Mouse (Mus musculus) hindbrain, embryonic 13.5 days (tissue): ENCODE results near the gene Esx1. TPM values are rescaled to one million over a fixed set of nuclear protein-coding genes. Genes with fewer than 3 reads are reported as not detected.

Experiments
- ATAC-seq: fragments of 200-750 bp; cut with Nextera tagmentation; 2 replicates; pipeline ENCODE4 v1.8.0; 2017; ENCODE audit warnings: moderate TSS enrichment; ENCODE audit not compliant: low FRiP score
- H3K27ac ChIP-seq: fragments of 300-500 bp; sonication (generic); 2 replicates; pipeline ENCODE4 v1.5.1; 2015; ENCODE audit warnings: inconsistent platforms, mild to moderate bottlenecking, moderate library complexity
- H3K27me3 ChIP-seq: fragments of 300-500 bp; sonication (generic); 2 replicates; pipeline ENCODE4 v1.6.1; 2015; ENCODE audit warnings: mild to moderate bottlenecking, inconsistent platforms
- H3K36me3 ChIP-seq: fragments of 300-500 bp; sonication (generic); 2 replicates; pipeline ENCODE4 v1.6.1; 2015; ENCODE audit warnings: mild to moderate bottlenecking, inconsistent platforms
- H3K4me1 ChIP-seq: fragments of 300-500 bp; sonication (generic); replicated peaks from 2 replicates; pipeline ENCODE4 v1.6.1; 2015; ENCODE audit warnings: inconsistent platforms
- H3K4me2 ChIP-seq: fragments of 300-500 bp; sonication (generic); 2 replicates; pipeline ENCODE4 v1.6.1; 2015; ENCODE audit warnings: inconsistent platforms, mild to moderate bottlenecking, moderate library complexity
- H3K4me3 ChIP-seq: fragments of 300-500 bp; sonication (generic); 2 replicates; pipeline ENCODE4 v1.5.1; 2015; ENCODE audit warnings: mild to moderate bottlenecking, inconsistent platforms
- H3K9ac ChIP-seq: fragments of 300-500 bp; sonication (generic); 2 replicates; pipeline ENCODE4 v1.6.1; 2015; ENCODE audit warnings: mild to moderate bottlenecking, inconsistent platforms
- H3K9me3 ChIP-seq: fragments of 300-500 bp; sonication (generic); 2 replicates; pipeline ENCODE4 v1.6.1; 2016; ENCODE audit warnings: inconsistent platforms
- WGBS: fragments of 180-500 bp; shearing (Covaris S2); methylation state at CpG from one replicate; pipeline ENCODE4 v1.1.7; 2015; 5-methylcytosine and 5-hydroxymethylcytosine counted together
- polyA plus RNA-seq: library from polyadenylated mRNA; unstranded; fragments of >200 nt; fragmentation: Nextera tagmentation; extraction: Ambion mirVana; gene quantifications from 2 replicates; pipeline ENCODE4 v1.2.1, GENCODE M21; 2015

The Esx1 gene
- polyA plus RNA-seq = not detected in 2 replicates

DNA sequence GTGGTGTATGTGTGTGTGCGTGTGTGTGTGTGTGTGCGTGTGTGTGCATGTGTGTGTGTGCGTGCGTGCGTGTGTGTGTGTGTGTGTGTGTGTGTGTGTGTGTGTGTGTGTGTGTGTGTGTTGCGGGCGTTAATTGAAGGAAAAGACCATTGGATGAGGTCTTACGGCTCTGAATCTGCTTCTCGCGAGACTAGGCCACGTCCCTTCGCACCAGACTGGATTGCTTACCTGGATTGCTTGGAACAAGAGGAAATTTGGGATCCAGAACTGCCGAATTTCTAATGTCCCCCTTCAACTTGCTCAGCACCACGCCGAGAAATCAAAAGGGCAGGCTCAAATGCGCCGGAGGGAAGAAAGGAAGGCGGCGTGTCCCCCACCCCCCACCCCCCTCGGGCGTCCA lies at the start of gene Esx1:
Gene Esx1, minus strand, starts transcription at position 366 of the 400 bp plus-strand sequence.
- H3K4me3 ChIP-seq = no peak within 1 kb of the TSS
- no peaks in the 10 kb centered on the region for H3K4me1 ChIP-seq
- H3K27ac ChIP-seq = no peak within 1 kb of the TSS
- peaks cover 86% of the 10 kb centered on the region for H3K27me3 ChIP-seq
- H3K4me2 ChIP-seq = no peak within 1 kb of the TSS
- WGBS = 20% methylated on average over 15 of the region's 21 CpGs
- ATAC-seq = no peak
- no peaks in the 10 kb centered on the region for H3K36me3 ChIP-seq
- no peak within 1 kb of the TSS for H3K9ac ChIP-seq
- H3K9me3 ChIP-seq = no peaks in the 10 kb centered on the region

DNA sequence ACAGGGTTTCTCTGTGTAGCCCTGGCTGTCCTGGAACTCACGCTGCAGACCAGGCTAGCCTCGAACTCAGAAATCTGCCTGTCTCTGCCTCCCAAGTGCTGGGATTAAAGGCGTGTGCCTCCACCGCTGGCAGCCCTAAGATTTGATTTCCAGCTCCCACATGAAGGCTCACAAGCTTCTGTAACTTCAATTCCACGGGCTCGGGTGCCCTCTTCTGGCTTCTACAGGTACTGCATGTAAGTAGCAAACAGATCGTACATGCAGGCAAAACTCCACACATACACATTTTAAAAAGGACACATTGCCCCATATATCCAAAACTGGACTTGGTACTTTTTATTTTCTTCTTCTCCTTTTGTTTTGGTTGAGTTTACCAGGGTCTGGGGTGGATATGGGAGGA lies 48.1 kb upstream of the Esx1 start:
- 40% methylated on average over 7 of the region's 7 CpGs for WGBS

DNA sequence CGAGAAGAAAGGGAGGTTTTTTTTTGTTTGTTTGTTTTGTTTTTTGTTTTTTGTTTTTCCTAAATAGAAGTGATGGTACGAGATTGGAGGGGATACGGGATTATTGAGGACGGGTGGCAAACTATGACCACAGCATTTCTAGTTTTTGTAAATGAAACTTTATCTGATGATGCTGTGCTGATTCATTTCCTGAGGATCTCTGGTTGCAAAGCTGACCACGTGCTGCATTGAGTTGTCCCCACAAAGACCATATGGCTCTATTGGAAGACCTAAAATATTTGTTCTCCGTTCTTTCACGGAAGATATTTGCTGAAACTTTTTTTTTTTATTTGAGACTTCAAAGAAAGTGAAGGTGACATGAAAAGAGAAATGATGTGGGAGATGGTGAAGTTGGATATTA lies 45.8 kb upstream of the Esx1 start:
- WGBS = 83% methylated on average over 7 of the region's 7 CpGs
- no peak overlapping the region for H3K4me3 ChIP-seq
- ATAC-seq = no peak

More for the DNA sequence above, 48.1 kb upstream of the Esx1 start:
- Histone ChIP-seq H3K9me3 (no peaks in the 10 kb centered on the region), H3K27me3 (0 out of 2 replicates have a peak, but pooled peaks cover 3% of the 10 kb centered on the region), H3K9ac (no peak overlapping the region), H3K4me3 (no peak overlapping the region), H3K36me3 (no peaks in the 10 kb centered on the region), H3K27ac (no peak overlapping the region), H3K4me2 (no peak overlapping the region), H3K4me1 (no peaks in the 10 kb centered on the region)
- ATAC-seq = no peak

DNA sequence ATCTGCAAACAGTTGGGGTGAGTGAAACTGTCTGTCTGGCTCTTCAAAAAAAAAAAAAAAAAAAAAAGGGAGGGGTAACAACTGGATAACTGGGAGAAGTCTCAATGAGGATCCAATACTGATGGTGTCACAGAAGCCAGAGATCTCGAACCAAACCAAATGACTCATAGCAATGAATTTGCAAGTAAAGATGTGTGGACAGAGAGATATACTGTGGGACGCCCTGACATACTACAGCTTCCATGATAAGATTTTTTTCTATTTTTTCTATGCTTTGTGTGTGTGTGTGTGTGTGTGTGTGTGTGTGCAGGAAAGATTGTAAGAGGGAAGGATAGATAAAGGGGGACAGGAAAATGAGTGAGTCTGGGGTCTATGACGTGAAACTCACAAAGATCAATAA lies 43.7 kb upstream of the Esx1 start:
- Histone ChIP-seq H3K36me3 (no peaks in the 10 kb centered on the region), H3K9me3 (no peaks in the 10 kb centered on the region), H3K9ac (no peak overlapping the region), H3K27ac (no peak overlapping the region), H3K4me2 (no peak overlapping the region), H3K27me3 (0 out of 2 replicates have a peak, but pooled peaks cover 3% of the 10 kb centered on the region), H3K4me1 (no peaks in the 10 kb centered on the region), H3K4me3 (no peak overlapping the region)
- ATAC-seq = no peak
- 87% methylated on average over 3 of the region's 3 CpGs for WGBS

More for the DNA sequence above, 45.8 kb upstream of the Esx1 start:
- Histone ChIP-seq H3K27me3 (0 out of 2 replicates have a peak, but pooled peaks cover 3% of the 10 kb centered on the region), H3K4me2 (no peak overlapping the region), H3K27ac (no peak overlapping the region), H3K9ac (no peak overlapping the region), H3K36me3 (no peaks in the 10 kb centered on the region), H3K9me3 (no peaks in the 10 kb centered on the region), H3K4me1 (no peaks in the 10 kb centered on the region)

DNA sequence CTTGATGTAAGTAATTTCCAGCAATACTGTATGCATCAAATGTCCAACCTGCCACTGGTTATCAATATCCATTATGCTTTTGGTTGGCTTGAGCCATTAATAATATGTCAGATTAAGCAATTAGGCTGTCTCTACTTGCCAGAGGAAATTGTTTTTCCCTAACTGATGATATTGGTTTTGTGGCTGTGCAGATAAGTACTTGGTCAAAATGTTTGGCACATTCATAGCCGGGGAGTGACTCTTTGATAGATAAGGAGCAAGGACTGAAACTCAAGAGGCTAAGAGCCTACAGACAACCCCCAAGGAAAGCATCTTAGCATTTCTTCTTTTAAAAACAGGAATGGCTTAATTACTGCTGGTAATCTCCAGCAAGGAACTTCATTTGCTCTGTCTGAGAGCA lies 40.8 kb upstream of the Esx1 start:
- H3K36me3 ChIP-seq = no peaks in the 10 kb centered on the region
- WGBS = 94% methylated on average over 1 of the region's 1 CpGs
- H3K4me3 ChIP-seq = no peak overlapping the region
- H3K9ac ChIP-seq = no peak overlapping the region
- H3K9me3 ChIP-seq = no peaks in the 10 kb centered on the region
- no peaks in the 10 kb centered on the region for H3K4me1 ChIP-seq
- H3K27me3 ChIP-seq = 0 out of 2 replicates have a peak, but pooled peaks cover 3% of the 10 kb centered on the region
- H3K27ac ChIP-seq = no peak overlapping the region
- H3K4me2 ChIP-seq = no peak overlapping the region
- no peak for ATAC-seq

DNA sequence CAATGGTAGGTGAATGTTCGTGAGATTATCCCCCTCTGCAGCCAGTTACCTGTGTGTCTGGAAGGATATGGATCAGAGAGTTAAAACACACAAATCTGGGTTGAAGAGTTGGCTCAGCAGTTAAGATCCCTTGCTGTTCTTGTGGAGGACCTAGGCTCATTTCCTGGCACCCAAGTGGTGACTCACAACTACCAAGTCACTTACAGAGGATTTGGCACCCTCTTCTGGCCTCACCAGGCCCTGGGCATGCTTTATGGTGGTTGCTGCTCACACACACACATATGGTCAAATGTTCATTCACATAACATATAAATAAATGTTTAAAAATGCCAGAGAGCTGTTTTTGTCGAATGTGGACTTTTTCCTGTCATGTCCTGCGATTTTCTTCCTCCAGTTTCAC lies 39.1 kb upstream of the Esx1 start:
- Histone ChIP-seq H3K4me1 (no peaks in the 10 kb centered on the region), H3K4me3 (no peak overlapping the region), H3K9me3 (no peaks in the 10 kb centered on the region), H3K4me2 (no peak overlapping the region), H3K9ac (no peak overlapping the region), H3K27me3 (0 out of 2 replicates have a peak, but pooled peaks cover 3% of the 10 kb centered on the region), H3K27ac (no peak overlapping the region), H3K36me3 (no peaks in the 10 kb centered on the region)
- ATAC-seq = no peak
- 79% methylated on average over 3 of the region's 3 CpGs for WGBS

DNA sequence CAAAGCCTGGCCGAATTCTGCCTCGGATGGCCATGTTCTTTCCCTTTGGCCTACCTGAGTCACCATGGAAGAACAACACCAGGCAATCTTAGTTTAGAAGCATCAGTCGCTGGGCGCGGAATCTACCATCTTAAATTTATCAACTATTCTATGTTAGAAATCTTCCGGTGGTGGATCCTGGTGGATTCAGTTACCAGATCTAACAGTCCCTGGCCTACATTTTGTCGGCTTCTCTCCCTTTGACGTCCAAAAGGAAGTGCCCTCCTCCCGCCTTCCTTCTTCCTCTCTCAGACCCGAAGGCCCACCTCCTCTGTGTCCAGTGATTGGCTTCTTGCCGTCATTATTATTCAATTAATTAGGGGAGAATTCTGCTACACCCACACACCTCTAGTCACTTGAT lies 27.2 kb upstream of the Esx1 start:
- Histone ChIP-seq H3K4me2 (no peak overlapping the region), H3K9ac (no peak overlapping the region), H3K9me3 (no peaks in the 10 kb centered on the region), H3K4me3 (no peak overlapping the region), H3K36me3 (no peaks in the 10 kb centered on the region), H3K4me1 (no peaks in the 10 kb centered on the region), H3K27me3 (no peaks in the 10 kb centered on the region), H3K27ac (no peak overlapping the region)
- no peak for ATAC-seq
- WGBS = 91% methylated on average over 11 of the region's 11 CpGs

DNA sequence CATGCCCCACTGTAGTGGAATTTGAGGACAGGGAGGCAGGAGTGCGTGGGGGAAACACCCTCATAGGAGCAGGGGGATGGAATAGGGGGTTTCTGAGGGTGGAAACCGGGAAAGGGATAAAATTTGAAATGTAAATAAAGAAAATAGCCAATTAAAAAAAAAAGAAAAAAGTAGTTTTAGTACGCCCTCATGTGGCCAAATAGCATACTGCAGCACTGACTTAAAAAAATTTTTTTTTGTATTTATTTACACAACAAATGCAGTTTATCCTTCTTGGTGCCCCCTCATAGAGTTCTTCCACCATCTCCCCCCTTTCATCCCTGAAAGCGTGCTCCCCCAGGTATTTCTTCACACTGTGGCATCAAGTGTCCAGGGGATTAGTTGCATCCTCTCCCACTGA lies 22.8 kb upstream of the Esx1 start:
- H3K36me3 ChIP-seq = no peaks in the 10 kb centered on the region
- H3K4me3 ChIP-seq = no peak overlapping the region
- no peaks in the 10 kb centered on the region for H3K9me3 ChIP-seq
- no peaks in the 10 kb centered on the region for H3K27me3 ChIP-seq
- 34% methylated on average over 4 of the region's 4 CpGs for WGBS
- H3K27ac ChIP-seq = no peak overlapping the region
- no peak for ATAC-seq
- no peak overlapping the region for H3K4me2 ChIP-seq
- no peaks in the 10 kb centered on the region for H3K4me1 ChIP-seq
- no peak overlapping the region for H3K9ac ChIP-seq

DNA sequence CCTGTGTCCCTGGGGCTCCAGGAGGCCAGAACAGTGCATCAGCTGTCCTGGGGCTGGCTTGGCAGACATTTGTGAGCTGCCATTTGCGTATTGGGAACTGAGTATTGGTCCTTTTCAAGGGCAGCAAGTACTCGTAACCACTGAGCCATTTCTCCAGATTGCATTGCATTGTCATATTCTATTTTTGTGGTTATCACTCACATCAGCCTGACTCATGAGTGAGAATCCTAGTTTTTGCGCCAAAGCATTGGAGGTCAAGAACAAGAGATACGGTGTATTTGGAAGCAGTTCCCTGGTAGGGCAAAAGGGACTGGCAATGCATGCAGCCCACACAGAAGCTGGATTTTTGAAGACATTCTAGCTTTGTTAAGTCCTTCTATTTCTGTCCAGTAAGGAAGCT lies 21.8 kb upstream of the Esx1 start:
- H3K9ac ChIP-seq = no peak overlapping the region
- H3K9me3 ChIP-seq = no peaks in the 10 kb centered on the region
- H3K4me2 ChIP-seq = no peak overlapping the region
- ATAC-seq = no peak
- WGBS = 84% methylated on average over 4 of the region's 4 CpGs
- H3K4me3 ChIP-seq = no peak overlapping the region
- H3K36me3 ChIP-seq = no peaks in the 10 kb centered on the region
- no peaks in the 10 kb centered on the region for H3K27me3 ChIP-seq
- no peaks in the 10 kb centered on the region for H3K4me1 ChIP-seq
- no peak overlapping the region for H3K27ac ChIP-seq

DNA sequence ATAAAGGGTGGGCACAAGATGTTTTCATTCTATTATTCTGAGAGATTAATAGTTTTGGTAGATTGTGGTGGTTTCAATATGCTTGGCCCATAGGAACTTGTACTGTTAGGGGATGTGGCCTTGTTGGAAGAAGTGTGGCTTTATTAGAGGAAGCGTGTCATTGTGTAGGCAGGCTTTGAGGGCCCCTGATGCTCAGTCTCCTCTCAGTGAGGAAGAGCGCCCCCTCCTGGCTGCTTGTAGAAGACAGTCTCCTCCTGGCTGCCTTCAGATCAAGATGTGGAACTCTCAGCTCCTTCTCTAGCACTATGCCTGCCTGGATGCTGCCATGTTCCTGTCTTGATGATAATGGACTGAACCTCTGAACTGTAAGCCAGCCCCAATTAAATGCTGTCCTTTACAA lies 20.7 kb upstream of the Esx1 start:
- H3K4me1 ChIP-seq = no peaks in the 10 kb centered on the region
- H3K9me3 ChIP-seq = no peaks in the 10 kb centered on the region
- H3K4me2 ChIP-seq = no peak overlapping the region
- no peak for ATAC-seq
- no peaks in the 10 kb centered on the region for H3K27me3 ChIP-seq
- H3K9ac ChIP-seq = no peak overlapping the region
- 32% methylated on average over 2 of the region's 2 CpGs for WGBS
- no peak overlapping the region for H3K27ac ChIP-seq
- no peaks in the 10 kb centered on the region for H3K36me3 ChIP-seq
- H3K4me3 ChIP-seq = no peak overlapping the region

DNA sequence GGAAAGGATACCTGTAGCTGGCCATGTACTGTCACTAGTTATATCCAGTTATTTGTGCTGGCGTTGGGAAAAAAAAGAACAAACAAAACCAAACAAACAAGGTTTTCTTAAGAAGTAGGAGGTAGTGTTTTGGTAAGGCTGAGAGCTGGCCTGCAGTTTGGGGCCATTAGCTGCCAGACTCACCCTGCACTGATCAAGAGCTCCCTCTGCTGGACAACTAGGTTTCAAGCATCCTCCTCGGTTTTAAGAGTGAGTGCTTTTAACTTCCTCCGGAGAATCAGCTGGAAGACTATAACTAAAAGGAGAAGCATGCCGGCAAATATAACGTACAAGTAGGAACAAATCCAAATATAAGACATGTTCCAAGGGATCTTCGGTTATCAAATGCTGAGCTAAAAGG lies 19.8 kb upstream of the Esx1 start:
- Histone ChIP-seq H3K9ac (no peak overlapping the region), H3K4me1 (no peaks in the 10 kb centered on the region), H3K4me2 (no peak overlapping the region), H3K4me3 (no peak overlapping the region), H3K27me3 (no peaks in the 10 kb centered on the region), H3K27ac (no peak overlapping the region), H3K9me3 (no peaks in the 10 kb centered on the region), H3K36me3 (no peaks in the 10 kb centered on the region)
- ATAC-seq = no peak
- 10% methylated on average over 6 of the region's 6 CpGs for WGBS

DNA sequence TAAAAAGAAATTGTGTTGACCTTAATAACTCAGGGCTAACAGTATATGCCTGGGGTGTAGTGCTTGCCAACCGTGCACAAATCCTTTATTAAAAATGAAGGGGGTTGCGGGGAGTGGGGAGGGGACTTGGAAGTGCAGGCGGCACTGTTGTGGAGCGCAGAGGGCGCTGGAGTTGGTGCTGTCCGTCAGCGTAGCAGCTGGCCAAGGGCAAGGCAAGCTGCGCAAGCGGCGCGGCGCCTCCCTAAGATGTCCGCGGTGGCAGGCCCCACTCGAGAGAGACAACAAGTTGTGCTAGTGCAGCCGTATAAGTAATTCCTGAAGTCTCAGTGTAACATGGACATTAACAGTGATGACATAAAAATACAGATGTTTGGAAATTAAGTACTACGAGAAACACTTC lies 5.7 kb upstream of the Esx1 start:
- H3K36me3 ChIP-seq = no peaks in the 10 kb centered on the region
- H3K27ac ChIP-seq = no peak overlapping the region
- H3K9me3 ChIP-seq = no peaks in the 10 kb centered on the region
- ATAC-seq = no peak
- no peak overlapping the region for H3K9ac ChIP-seq
- H3K27me3 ChIP-seq = peaks cover 65% of the 10 kb centered on the region
- no peak overlapping the region for H3K4me2 ChIP-seq
- H3K4me1 ChIP-seq = no peaks in the 10 kb centered on the region
- WGBS = 10% methylated on average over 17 of the region's 17 CpGs
- no peak overlapping the region for H3K4me3 ChIP-seq

DNA sequence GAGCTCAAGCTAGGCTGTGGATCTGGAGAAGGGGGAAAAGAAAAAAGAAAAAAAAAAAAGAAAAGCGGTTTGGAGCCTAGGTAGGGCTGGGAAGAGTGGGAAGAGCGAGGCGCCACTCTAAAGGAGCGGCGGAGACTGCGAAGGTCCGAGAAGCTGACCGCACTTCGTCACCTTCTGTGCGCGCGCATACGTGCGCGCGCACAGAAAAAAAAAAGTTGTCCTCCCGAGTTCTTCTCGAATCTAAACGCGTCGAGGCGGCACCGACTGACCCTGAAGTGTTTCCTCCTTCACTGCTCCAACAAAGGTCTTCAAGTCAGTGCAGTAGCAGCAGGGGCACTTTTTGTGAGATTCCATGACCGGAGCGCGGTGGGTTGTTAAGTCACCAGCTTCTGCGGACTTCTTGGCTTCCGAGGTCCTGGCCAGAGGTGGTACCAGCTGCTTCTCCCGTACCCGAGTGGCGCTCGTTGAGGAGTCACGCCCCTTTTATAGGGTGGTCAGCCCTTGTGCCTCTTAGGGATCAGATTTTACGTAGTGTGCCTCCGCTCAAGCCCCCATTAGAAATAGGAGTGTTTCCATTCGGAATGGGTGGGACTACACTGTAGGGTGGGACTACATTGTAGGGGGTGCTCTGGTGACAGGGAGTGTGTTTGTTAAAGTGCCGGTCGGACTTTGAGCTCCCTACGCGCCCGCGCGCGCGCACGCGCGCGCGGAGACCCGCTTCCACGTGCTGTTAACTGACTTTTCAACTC lies 2.0 kb downstream of the Esx1 start:
- peaks cover 86% of the 10 kb centered on the region for H3K27me3 ChIP-seq
- WGBS = 24% methylated on average over 52 of the region's 52 CpGs
- H3K36me3 ChIP-seq = no peaks in the 10 kb centered on the region
- no peak overlapping the region for H3K27ac ChIP-seq
- no peak overlapping the region for H3K9ac ChIP-seq
- no peak for ATAC-seq
- no peaks in the 10 kb centered on the region for H3K4me1 ChIP-seq
- no peak overlapping the region for H3K4me2 ChIP-seq
- H3K4me3 ChIP-seq = no peak overlapping the region; the same call in 1 of the 2 replicates
- no peaks in the 10 kb centered on the region for H3K9me3 ChIP-seq
